Mouse (Mus musculus) effector memory CD4-positive, alpha-beta T cell, adult 7 months (primary cell): ENCODE results near the gene Fbxw11. TPM values are rescaled to one million over a fixed set of nuclear protein-coding genes. Genes with fewer than 3 reads are reported as not detected.

ENCODE experiments used
- polyA plus RNA-seq: library from polyadenylated mRNA; unstranded; fragments of 100-300 nt; shearing (Covaris generic); gene quantifications from one replicate; pipeline ENCODE4 v1.2.1, GENCODE M21; 2017

Fbxw11 gene
- 66.7 TPM for polyA plus RNA-seq

DNA sequence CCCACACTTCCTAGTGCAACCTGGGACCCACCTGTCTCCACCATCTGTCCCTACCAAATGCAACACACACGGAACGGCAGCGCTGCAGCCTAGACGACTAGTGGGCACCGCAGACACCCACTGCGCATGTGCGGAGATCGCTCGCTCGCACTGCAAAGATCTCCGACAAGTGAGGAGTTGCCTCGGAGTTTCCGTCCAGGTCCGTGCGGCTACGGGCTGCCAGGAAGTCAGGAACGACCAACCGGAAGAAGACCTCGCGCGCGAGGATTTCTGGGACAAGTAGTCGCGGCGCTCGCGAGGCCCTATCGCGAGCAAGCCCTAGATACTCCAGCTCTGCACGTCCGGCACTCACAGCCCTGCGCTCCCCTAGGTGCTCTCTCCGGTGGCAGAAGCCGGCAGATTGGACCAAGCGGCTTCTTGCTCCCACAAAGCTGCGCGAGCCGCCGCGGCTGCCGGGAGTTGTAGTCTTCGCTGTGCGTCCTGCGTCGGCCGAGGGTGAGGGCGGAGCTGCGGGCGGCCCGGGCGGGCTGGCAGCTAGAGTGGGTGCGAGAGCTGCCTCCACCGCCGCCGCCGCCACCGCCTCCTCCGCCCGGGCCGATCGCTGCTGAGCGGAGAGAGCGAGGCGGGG, at the start of gene Fbxw11:
Fbxw11 (plus strand) TSS at position 476 of the 628 bp plus-strand sequence.

Other genes starting within 250 kb of the Fbxw11 start
- 7.6 TPM for gene Ubtd2, start 187.4 kb upstream of the Fbxw11 start, polyA plus RNA-seq
- gene Efcab9, start 110.6 kb upstream of the Fbxw11 start, polyA plus RNA-seq: 2.7 TPM
- gene Stk10, start 109.4 kb upstream of the Fbxw11 start, polyA plus RNA-seq: 193 TPM
- not detected for gene Smim23, start 181.9 kb downstream of the Fbxw11 start, polyA plus RNA-seq